Mouse (Mus musculus) embryonic facial prominence, embryonic 15.5 days (tissue): Measurements from ENCODE around the gene Sirt1. TPM values are rescaled to one million over a fixed set of nuclear protein-coding genes. Genes with fewer than 3 reads are reported as not detected.

Source experiments
- ATAC-seq: fragments of 200-750 bp; cut with Nextera tagmentation; 2 replicates; pipeline ENCODE4 v1.8.0; 2017; ENCODE audit warnings: low read depth, moderate TSS enrichment; ENCODE audit not compliant: insufficient number of reproducible peaks, low FRiP score, low TSS enrichment
- H3K27ac ChIP-seq: fragments of 300-500 bp; sonication (generic); replicated peaks from 2 replicates; pipeline ENCODE4 v1.5.1; 2015; ENCODE audit warnings: mild to moderate bottlenecking, inconsistent platforms
- H3K27me3 ChIP-seq: fragments of 300-500 bp; sonication (generic); 2 replicates; pipeline ENCODE4 v1.6.1; 2015; ENCODE audit warnings: inconsistent platforms
- H3K36me3 ChIP-seq: fragments of 300-500 bp; sonication (generic); 2 replicates; pipeline ENCODE4 v1.6.1; 2015; ENCODE audit warnings: mild to moderate bottlenecking, inconsistent platforms
- H3K4me1 ChIP-seq: fragments of 300-500 bp; sonication (generic); 2 replicates; pipeline ENCODE4 v1.6.1; 2015; ENCODE audit warnings: inconsistent platforms
- H3K4me2 ChIP-seq: fragments of 300-500 bp; sonication (generic); replicated peaks from 2 replicates; pipeline ENCODE4 v1.6.1; 2015; ENCODE audit warnings: mild to moderate bottlenecking, inconsistent platforms
- H3K4me3 ChIP-seq: fragments of 300-500 bp; sonication (generic); replicated peaks from 2 replicates; pipeline ENCODE4 v1.5.1; 2015; ENCODE audit warnings: mild to moderate bottlenecking, inconsistent platforms
- H3K9ac ChIP-seq: fragments of 300-500 bp; sonication (generic); 2 replicates; pipeline ENCODE4 v1.6.1; 2015; ENCODE audit warnings: inconsistent platforms
- H3K9me3 ChIP-seq: fragments of 300-500 bp; sonication (generic); replicated peaks from 2 replicates; pipeline ENCODE4 v1.6.1; 2016; ENCODE audit warnings: inconsistent platforms
- WGBS: fragments of 180-500 bp; shearing (Covaris S2); methylation state at CpG from one replicate; pipeline ENCODE4 v1.1.7; 2015; 5-methylcytosine and 5-hydroxymethylcytosine counted together
- polyA plus RNA-seq: library from polyadenylated mRNA; unstranded; fragments of >200 nt; fragmentation: Nextera tagmentation; extraction: Ambion mirVana; gene quantifications from 2 replicates; pipeline ENCODE4 v1.2.1, GENCODE M21; 2015

The Sirt1 gene
- polyA plus RNA-seq = 4.5 and 5.6 TPM in 2 replicates

DNA sequence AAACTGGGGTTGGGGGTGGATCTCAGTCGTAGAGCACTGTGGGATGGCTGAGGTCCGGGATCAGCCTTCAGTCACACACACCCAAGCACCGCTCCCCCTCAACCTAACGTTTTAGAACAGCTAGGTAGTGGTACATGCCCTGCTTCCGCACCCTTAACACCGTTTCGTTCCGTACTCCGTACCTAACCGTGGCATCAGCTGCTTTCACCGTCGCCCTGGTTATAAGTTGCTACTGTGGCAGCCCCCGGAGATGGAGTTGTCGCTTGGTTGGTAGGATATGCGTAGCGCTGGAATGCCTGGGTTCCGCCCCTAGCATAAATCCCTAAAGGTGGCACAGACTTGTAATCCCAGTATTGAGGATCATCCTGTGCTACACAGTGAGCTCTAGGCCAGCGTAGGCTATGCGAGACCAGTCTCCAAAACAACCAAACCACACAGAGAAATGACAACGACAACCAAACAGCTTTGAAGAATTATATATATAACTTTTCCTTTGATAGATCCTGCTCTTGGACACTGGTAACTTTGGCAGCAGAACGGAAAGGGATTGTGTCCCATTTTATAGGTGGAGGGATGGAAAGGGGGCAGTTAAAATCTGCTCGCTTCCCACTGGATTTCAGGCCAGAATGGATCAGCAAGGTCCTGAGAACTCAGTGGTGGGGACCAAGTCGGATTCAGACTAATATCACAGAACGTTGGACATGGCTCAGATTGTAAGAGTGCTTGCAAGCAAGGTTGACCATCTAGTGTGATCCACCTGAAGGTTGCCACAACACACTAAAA is at the start of gene Sirt1:
Gene Sirt1 (minus strand): TSS at position 207 of the 783 bp plus-strand sequence.
- Histone ChIP-seq H3K9ac (peak within 1 kb of the TSS; percentile 52), H3K4me2 (peak within 1 kb of the TSS; percentile 90), H3K27ac (peak within 1 kb of the TSS; percentile 76), H3K4me1 (peaks cover 8% of the 10 kb centered on the region), H3K27me3 (no peaks in the 10 kb centered on the region), H3K36me3 (no peaks in the 10 kb centered on the region), H3K9me3 (no peaks in the 10 kb centered on the region), H3K4me3 (peak within 1 kb of the TSS; percentile 62)
- no peak for ATAC-seq
- WGBS = 5% methylated on average over 24 of the region's 24 CpGs

GRCm38 (mm10) chr10:63429785-63430305 is 48.3 kb upstream of the Sirt1 start, which contains the start of gene Ctnna3:
TSS of gene Ctnna3 (plus strand) at chr10:63430098.
- no peaks in the 10 kb centered on the region for H3K27me3 ChIP-seq
- no peaks in the 10 kb centered on the region for H3K36me3 ChIP-seq
- H3K9me3 ChIP-seq = no peaks in the 10 kb centered on the region
- H3K9ac ChIP-seq = peak within 1 kb of the TSS; percentile 49
- H3K4me2 ChIP-seq = peak within 1 kb of the TSS; percentile 77
- H3K27ac ChIP-seq = peak within 1 kb of the TSS; percentile 82
- H3K4me3 ChIP-seq = peak within 1 kb of the TSS; percentile 82
- under 1% methylated on average over 55 of the region's 55 CpGs for WGBS
- peaks cover 9% of the 10 kb centered on the region; the same call in 1 of the 2 replicates for H3K4me1 ChIP-seq
- ATAC-seq = peak; percentile 94

DNA sequence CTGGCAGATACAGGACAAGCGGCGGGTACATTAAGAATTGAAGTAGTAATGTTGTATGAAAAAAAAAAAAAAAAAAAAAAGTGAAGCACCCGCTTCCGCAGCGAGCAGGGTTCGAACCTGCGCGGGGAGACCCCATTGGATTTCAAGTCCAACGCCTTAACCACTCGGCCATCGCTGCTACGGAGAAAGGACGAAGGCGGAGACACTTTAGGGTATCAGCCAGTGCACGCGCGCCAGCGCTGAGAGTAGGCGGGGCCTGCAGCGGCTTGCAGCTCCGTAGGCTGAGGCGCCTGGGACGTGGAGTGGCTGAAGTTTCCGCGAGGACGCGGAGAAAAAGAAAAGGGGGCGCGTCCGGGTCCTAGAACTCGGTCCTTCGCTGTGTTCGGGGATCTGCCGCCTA is 47.9 kb upstream of the Sirt1 start:
- no peaks in the 10 kb centered on the region for H3K9me3 ChIP-seq
- ATAC-seq = peak; percentile 94
- H3K9ac ChIP-seq = peak overlapping the region; percentile 49
- WGBS = under 1% methylated on average over 34 of the region's 34 CpGs
- no peaks in the 10 kb centered on the region for H3K27me3 ChIP-seq
- H3K36me3 ChIP-seq = no peaks in the 10 kb centered on the region
- peak overlapping the region; percentile 77 for H3K4me2 ChIP-seq
- peak overlapping the region; percentile 82 for H3K4me3 ChIP-seq
- H3K27ac ChIP-seq = peak overlapping the region; percentile 82
- H3K4me1 ChIP-seq = peaks cover 9% of the 10 kb centered on the region; the same call in 1 of the 2 replicates

GRCm38 (mm10) chr10:63429023-63429340 is 47.5 kb upstream of the Sirt1 start:
- WGBS = 1% methylated on average over 11 of the region's 11 CpGs
- Histone ChIP-seq H3K4me1 (peaks cover 9% of the 10 kb centered on the region; the same call in 1 of the 2 replicates), H3K9ac (peak overlapping the region; percentile 16), H3K4me2 (peak overlapping the region; percentile 77), H3K27ac (peak overlapping the region; percentile 52), H3K4me3 (peak overlapping the region; percentile 82), H3K9me3 (no peaks in the 10 kb centered on the region), H3K36me3 (no peaks in the 10 kb centered on the region), H3K27me3 (no peaks in the 10 kb centered on the region)
- ATAC-seq = no peak

GRCm38 (mm10) chr10:63428243-63429022 is 46.9 kb upstream of the Sirt1 start:
- peak overlapping the region; percentile 52 for H3K27ac ChIP-seq
- 24% methylated on average over 19 of the region's 19 CpGs for WGBS
- H3K36me3 ChIP-seq = no peaks in the 10 kb centered on the region
- peaks cover 9% of the 10 kb centered on the region; the same call in 1 of the 2 replicates for H3K4me1 ChIP-seq
- peak overlapping the region; percentile 82 for H3K4me3 ChIP-seq
- no peak for ATAC-seq
- H3K27me3 ChIP-seq = no peaks in the 10 kb centered on the region
- peak overlapping the region; percentile 77 for H3K4me2 ChIP-seq
- peak overlapping the region; percentile 16 for H3K9ac ChIP-seq
- H3K9me3 ChIP-seq = no peaks in the 10 kb centered on the region

- no peak overlapping the region for H3K4me2 ChIP-seq
- no peaks in the 10 kb centered on the region for H3K36me3 ChIP-seq
- H3K9me3 ChIP-seq = no peaks in the 10 kb centered on the region
- H3K9ac ChIP-seq = no peak overlapping the region
- H3K4me1 ChIP-seq = peaks cover 9% of the 10 kb centered on the region; the same call in 1 of the 2 replicates
- H3K4me3 ChIP-seq = no peak overlapping the region
- 70% methylated on average over 8 of the region's 8 CpGs for WGBS
- H3K27me3 ChIP-seq = no peaks in the 10 kb centered on the region
- H3K27ac ChIP-seq = no peak overlapping the region
- no peak for ATAC-seq
Measured at GRCm38 (mm10) chr10:63427146-63427545, 45.6 kb upstream of the Sirt1 start.

DNA sequence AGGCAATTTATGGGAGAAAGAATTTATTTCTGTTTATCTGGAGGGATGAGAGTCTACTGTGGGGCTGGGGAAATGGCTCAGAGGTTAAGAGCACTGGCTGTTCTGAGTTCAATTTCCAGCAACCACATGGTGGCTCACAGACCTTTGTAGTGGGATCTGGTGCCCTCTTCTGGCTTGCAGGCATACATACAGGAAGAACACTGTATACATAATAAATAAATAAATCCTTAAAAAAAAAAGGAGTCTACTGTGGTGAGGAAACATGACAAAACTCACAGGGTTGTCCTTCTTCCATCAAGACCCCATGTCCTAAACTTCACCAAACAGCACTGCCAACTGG is 42.9 kb upstream of the Sirt1 start:
- no peak overlapping the region for H3K9ac ChIP-seq
- ATAC-seq = no peak

GRCm38 (mm10) chr10:63423591-63424474 is 42.3 kb upstream of the Sirt1 start:
- no peaks in the 10 kb centered on the region for H3K36me3 ChIP-seq
- H3K4me2 ChIP-seq = no peak overlapping the region
- H3K9ac ChIP-seq = no peak overlapping the region
- WGBS = 86% methylated on average over 9 of the region's 9 CpGs
- H3K27ac ChIP-seq = no peak overlapping the region
- ATAC-seq = no peak
- H3K4me1 ChIP-seq = peaks cover 6% of the 10 kb centered on the region; the same call in 1 of the 2 replicates
- no peak overlapping the region for H3K4me3 ChIP-seq
- no peaks in the 10 kb centered on the region for H3K9me3 ChIP-seq
- no peaks in the 10 kb centered on the region for H3K27me3 ChIP-seq

More for the DNA sequence above, 42.9 kb upstream of the Sirt1 start:
- H3K27ac ChIP-seq = no peak overlapping the region
- H3K4me2 ChIP-seq = no peak overlapping the region
- H3K9me3 ChIP-seq = no peaks in the 10 kb centered on the region
- no peaks in the 10 kb centered on the region for H3K27me3 ChIP-seq
- no peak overlapping the region for H3K4me3 ChIP-seq
- H3K36me3 ChIP-seq = no peaks in the 10 kb centered on the region
- H3K4me1 ChIP-seq = peaks cover 6% of the 10 kb centered on the region; the same call in 1 of the 2 replicates

DNA sequence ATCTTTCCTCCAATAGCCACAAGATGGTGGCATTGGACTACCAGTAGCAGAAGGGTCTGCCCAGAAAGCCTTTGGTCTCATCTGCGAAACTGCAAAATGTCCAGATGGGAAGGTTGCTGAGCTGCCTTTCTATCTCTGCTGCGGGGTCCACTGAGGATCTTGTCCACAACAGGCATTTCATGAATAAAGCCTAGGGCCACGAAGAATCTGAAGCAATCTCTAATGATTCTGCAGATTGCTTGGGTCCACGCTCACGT is 41.2 kb upstream of the Sirt1 start:
- no peaks in the 10 kb centered on the region for H3K9me3 ChIP-seq
- no peak overlapping the region for H3K9ac ChIP-seq
- no peaks in the 10 kb centered on the region for H3K4me1 ChIP-seq
- H3K27ac ChIP-seq = no peak overlapping the region
- H3K27me3 ChIP-seq = no peaks in the 10 kb centered on the region
- ATAC-seq = no peak
- H3K36me3 ChIP-seq = no peaks in the 10 kb centered on the region
- WGBS = 80% methylated on average over 5 of the region's 5 CpGs
- H3K4me2 ChIP-seq = no peak overlapping the region
- no peak overlapping the region for H3K4me3 ChIP-seq

DNA sequence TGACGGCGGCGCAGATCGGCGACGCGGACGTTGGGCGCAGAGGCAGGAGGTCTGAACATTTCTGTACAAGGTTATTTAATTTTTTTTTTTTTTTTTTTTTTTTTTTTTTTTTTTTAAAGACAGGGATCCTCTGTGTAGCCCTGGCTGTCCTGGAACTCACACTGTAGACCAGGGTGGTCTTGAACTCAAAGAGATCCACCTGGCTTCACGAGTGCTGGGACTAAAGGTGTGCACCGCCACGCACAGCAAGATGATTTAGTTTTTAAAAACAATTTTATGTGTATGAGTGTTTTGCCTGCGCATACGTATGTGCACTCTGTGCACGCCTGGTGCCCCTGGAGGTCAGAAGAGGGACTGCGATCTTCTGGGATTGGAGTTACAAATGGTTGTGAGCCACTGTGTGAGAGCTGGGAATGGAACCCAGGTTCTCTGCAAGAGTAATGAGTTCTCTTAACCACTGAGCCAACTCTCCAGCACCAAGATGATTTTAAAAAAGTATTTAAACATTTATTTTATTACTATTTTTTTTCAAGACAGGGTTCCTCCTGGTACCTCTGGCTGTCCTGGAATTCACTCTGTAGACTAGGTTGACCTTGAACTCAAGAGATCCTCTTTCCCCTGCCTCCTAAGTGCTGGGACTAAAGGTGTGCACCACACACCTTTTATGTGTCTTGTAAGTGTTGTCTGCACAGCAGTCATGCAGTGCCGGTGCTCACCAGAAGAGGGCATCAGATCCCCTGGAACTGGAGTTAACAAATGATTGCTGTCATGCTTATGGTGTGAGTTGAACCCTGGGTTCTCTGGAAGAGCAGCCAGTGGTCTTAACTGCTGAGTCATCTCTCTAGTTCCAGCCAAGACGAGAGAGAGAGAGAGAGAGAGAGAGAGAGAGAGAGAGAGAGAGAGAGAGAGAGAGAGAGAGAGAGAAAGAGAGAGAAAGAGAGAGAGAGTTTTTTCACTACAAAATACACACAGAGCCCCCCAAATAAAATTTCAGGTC is 40.5 kb upstream of the Sirt1 start, which contains the start of gene Gm7075:
Gene Gm7075 (minus strand): TSS at position 51 of the 997 bp plus-strand sequence.
- 87% methylated on average over 18 of the region's 18 CpGs for WGBS
- no peak for ATAC-seq
- Histone ChIP-seq H3K9me3 (no peaks in the 10 kb centered on the region), H3K4me1 (no peaks in the 10 kb centered on the region), H3K27me3 (no peaks in the 10 kb centered on the region), H3K27ac (no peak within 1 kb of the TSS), H3K4me2 (no peak within 1 kb of the TSS), H3K36me3 (no peaks in the 10 kb centered on the region), H3K9ac (no peak within 1 kb of the TSS), H3K4me3 (no peak within 1 kb of the TSS)
